Mouse (Mus musculus): ENCODE measurements around the gene Oas2. TPM values are rescaled to one million over a fixed set of nuclear protein-coding genes. Genes with fewer than 3 reads are reported as not detected.

Oas2 gene
- polyA plus RNA-seq, 1 experiment from 2014 or later, result 0.28 TPM

DNA sequence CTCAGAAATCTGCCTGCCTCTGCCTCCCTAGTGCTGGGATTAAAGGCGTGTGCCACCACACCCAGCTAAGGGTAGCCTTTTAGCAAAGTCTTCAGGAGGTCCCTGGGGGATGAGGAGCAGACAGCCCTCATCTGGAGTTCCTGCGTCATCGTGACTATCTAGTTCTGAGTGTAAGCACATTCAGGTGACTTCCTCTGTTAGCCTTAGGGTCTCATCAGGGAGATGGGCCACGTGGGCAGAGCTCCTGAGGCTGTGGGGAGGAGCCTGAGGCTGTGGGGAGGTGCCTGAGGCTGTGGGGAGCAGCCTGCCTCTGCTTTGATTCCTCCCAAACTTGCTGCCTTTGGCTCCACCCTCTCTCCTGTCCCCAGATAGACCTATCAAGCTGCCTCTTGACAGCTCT is 52.8 kb downstream of the Oas2 start:
- H3K27me3 ChIP-seq (ENCODE audit: insufficient read depth, low read length), result peaks cover 55% of the 10 kb centered on the region
- ATAC-seq (ENCODE audit: insufficient read depth), result no peak

DNA sequence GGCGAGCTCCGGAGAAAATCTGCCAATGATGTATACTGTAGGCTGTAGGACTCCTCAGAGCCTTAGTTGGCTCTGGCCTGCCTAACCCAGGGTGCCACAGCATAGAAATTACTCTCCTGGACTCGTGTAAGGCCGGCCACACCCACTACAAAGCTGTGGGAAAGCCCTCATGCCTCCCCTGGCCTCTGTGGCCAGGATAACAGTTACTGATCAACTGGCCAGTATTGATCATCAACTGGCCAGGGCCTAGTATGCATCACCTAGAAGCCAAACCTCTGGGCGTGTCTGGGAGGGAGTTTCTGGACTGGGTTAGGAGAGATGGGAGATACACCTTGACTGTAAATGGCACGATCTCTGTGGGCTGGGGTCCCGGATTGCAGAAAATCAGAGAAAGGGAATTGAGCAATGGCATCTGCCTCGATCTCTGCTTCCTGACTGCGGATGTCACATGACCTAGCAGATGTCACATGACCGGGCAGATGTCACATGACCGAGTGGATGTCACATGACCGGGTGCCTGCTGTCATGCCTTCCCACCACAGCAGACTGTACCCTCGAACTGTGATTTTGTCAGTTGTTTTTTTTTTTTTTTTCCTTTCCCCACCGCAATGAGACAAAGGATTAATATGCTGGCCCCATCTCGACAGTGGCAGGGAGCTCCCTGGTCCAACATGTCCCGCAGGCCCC is 53.5 kb downstream of the Oas2 start:
- Histone ChIP-seq H3K27me3 (ENCODE audit: insufficient read depth, low read length) (peaks cover 55% of the 10 kb centered on the region), H3K36me3 (ENCODE audit: insufficient read depth) (no peaks in the 10 kb centered on the region)
- 68% methylated on average over 16 of the region's 16 CpGs for WGBS

More for the DNA sequence above, 52.8 kb downstream of the Oas2 start:
- WGBS, result 60% methylated on average over 4 of the region's 4 CpGs
- no peak for TF ChIP-seq CTCF (IDR thresholded peaks at IDR 0.05; ENCODE audit: low read depth)
- Histone ChIP-seq H3K36me3 (ENCODE audit: insufficient read depth) (no peaks in the 10 kb centered on the region), H3K9me3 (ENCODE audit: low read depth, low read length) (no peaks in the 10 kb centered on the region), H3K4me2 (no peak overlapping the region), H3K4me3 (ENCODE audit: low read depth, low read length) (no peak overlapping the region), H3K27ac (ENCODE audit: low read depth) (no peak overlapping the region), H3K4me1 (ENCODE audit: insufficient read depth) (no peaks in the 10 kb centered on the region; the same call in 1 of the 2 replicates), H3K9ac (no peak overlapping the region)
- DNase-seq, result no peak

DNA sequence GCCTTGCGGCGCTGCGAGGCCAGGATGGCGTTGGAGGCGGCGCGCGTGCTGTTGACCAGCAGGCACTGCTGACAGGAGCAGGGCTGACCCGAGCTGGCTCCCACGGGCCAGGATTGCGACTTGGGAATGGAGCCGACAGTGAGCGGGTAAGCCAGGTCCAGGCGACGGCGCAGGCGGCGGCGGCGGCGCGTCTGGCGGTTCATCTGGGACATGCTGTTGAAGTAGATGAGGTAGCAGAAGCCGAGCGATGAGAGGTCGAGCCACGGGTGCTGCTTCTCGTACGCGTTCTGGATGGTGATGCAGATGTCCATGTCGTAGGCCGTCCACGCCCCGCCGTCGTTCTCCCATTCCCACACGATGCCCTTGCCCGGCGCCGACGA is 55.0 kb downstream of the Oas2 start:
- ATAC-seq (ENCODE audit: insufficient read depth), result no peak
- Histone ChIP-seq H3K27me3 (ENCODE audit: insufficient read depth, low read length) (peaks cover 56% of the 10 kb centered on the region), H3K27ac (ENCODE audit: low read depth) (no peak overlapping the region), H3K36me3 (ENCODE audit: insufficient read depth) (no peaks in the 10 kb centered on the region), H3K4me3 (ENCODE audit: low read depth, low read length) (peak overlapping the region; percentile 20), H3K9ac (no peak overlapping the region), H3K9me3 (ENCODE audit: low read depth, low read length) (no peaks in the 10 kb centered on the region), H3K4me2 (peak overlapping the region; percentile 45), H3K4me1 (ENCODE audit: insufficient read depth) (no peaks in the 10 kb centered on the region; the same call in 1 of the 2 replicates)
- no peak for TF ChIP-seq CTCF (IDR thresholded peaks at IDR 0.05; ENCODE audit: low read depth)
- no peak for DNase-seq
- WGBS, result 6% methylated on average over 41 of the region's 41 CpGs

More for the DNA sequence above, 53.5 kb downstream of the Oas2 start:
- Histone ChIP-seq H3K9ac (no peak overlapping the region), H3K27ac (ENCODE audit: low read depth) (no peak overlapping the region), H3K4me3 (ENCODE audit: low read depth, low read length) (no peak overlapping the region), H3K9me3 (ENCODE audit: low read depth, low read length) (no peaks in the 10 kb centered on the region), H3K4me1 (ENCODE audit: insufficient read depth) (no peaks in the 10 kb centered on the region; the same call in 1 of the 2 replicates), H3K4me2 (no peak overlapping the region)
- no peak for TF ChIP-seq CTCF (IDR thresholded peaks at IDR 0.05; ENCODE audit: low read depth)
- no peak; the same call in 1 of the 2 replicates for ATAC-seq (ENCODE audit: insufficient read depth)
- DNase-seq, result no peak

DNA sequence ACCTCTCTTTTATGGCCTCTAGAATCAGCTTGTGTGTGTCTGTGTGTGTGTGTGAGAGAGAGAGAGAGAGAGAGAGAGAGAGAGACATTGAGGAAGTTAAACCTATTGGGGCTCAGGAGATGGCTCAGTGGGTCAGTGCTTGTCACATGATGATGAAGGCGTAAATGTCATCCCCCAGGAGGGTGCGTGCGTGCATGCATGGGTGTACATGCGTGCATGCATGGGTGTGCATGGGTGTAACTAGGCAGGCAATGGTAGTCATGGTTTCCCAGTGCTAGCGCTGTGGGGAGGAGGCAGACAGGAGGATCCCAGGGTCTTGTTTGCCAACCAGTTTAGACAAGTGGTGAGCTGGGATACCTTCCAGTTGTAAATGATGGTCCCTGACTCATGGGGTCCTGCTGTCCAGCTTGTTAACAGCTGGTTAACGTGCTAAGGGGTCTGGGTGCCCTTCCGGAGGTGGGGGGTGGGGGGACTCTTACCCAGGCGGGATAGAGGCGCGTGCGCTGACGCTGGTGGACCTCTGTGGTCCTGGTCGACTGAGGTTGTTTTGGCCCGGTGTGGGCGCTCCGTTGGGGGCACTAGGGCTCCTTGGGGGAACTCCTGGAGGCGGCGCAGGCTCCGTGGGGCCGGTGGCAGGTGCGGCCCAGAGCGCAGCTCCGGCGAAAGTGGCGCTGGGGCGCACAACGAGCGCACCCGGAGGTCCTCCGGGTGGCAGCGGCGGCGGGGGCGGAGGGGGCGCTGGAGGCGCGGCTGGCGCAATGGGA is 55.5 kb downstream of the Oas2 start:
- Histone ChIP-seq H3K9ac (no peak overlapping the region), H3K9me3 (ENCODE audit: low read depth, low read length) (no peaks in the 10 kb centered on the region), H3K27ac (ENCODE audit: low read depth) (no peak overlapping the region), H3K27me3 (ENCODE audit: insufficient read depth, low read length) (peaks cover 56% of the 10 kb centered on the region), H3K4me2 (peak overlapping the region; percentile 45), H3K4me1 (ENCODE audit: insufficient read depth) (no peaks in the 10 kb centered on the region; the same call in 1 of the 2 replicates), H3K36me3 (ENCODE audit: insufficient read depth) (no peaks in the 10 kb centered on the region), H3K4me3 (ENCODE audit: low read depth, low read length) (peak overlapping the region; percentile 20)
- TF ChIP-seq CTCF (IDR thresholded peaks at IDR 0.05; ENCODE audit: low read depth), result no peak
- WGBS, result 13% methylated on average over 38 of the region's 38 CpGs
- no peak for ATAC-seq (ENCODE audit: insufficient read depth)
- no peak for DNase-seq

DNA sequence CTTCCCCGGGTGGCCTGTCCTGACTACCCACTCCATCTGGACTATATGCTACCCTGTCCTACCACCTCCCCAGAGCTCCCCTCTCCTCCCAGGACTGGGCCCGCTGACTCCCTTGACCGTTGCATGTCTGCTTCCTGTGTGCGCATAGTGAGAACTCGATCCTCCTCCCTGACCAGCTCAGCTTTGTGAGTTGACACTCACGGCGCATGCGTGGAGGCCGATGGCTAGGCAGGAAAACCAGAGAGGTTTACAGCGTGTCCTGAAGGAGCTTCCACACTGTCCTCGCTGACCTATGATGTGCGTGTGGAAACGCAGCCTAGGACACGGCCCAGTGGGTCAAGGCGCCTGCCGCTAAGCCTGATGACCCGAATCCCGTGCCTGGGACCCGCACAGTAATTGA is 57.6 kb downstream of the Oas2 start:
- H3K9me3 ChIP-seq (ENCODE audit: low read depth, low read length), result no peaks in the 10 kb centered on the region
- no peak overlapping the region for H3K4me2 ChIP-seq
- H3K9ac ChIP-seq, result no peak overlapping the region
- no peak overlapping the region for H3K4me3 ChIP-seq (ENCODE audit: low read depth, low read length)
- H3K4me1 ChIP-seq (ENCODE audit: insufficient read depth), result no peaks in the 10 kb centered on the region; the same call in 1 of the 2 replicates
- H3K27ac ChIP-seq (ENCODE audit: low read depth), result no peak overlapping the region
- ATAC-seq (ENCODE audit: insufficient read depth), result no peak
- H3K27me3 ChIP-seq (ENCODE audit: insufficient read depth, low read length), result peaks cover 48% of the 10 kb centered on the region
- 62% methylated on average over 19 of the region's 19 CpGs for WGBS
- DNase-seq, result no peak
- H3K36me3 ChIP-seq (ENCODE audit: insufficient read depth), result no peaks in the 10 kb centered on the region
- no peak for TF ChIP-seq CTCF (IDR thresholded peaks at IDR 0.05; ENCODE audit: low read depth)

DNA sequence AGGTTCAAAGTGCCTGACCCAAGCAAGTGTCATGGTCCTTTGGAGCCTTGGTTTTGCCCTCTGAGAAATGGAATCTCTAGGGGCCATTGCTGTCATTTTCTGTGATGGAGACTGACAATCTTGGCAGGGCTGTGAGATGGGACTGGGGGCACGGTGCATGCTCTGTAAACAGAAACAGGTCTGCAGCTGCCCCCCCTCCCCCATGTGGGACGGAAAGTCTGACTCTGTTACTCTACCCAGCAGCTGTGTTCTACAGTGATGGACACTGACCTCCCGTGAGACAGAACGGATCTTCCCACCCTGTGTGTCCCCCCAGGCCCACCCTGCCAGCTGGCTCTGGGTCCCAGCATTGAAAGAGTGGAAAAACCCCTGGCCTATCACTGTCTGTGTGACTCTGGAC is 59.2 kb downstream of the Oas2 start:
- peaks cover 34% of the 10 kb centered on the region for H3K27me3 ChIP-seq (ENCODE audit: insufficient read depth, low read length)
- WGBS, result 31% methylated on average over 4 of the region's 4 CpGs

DNA sequence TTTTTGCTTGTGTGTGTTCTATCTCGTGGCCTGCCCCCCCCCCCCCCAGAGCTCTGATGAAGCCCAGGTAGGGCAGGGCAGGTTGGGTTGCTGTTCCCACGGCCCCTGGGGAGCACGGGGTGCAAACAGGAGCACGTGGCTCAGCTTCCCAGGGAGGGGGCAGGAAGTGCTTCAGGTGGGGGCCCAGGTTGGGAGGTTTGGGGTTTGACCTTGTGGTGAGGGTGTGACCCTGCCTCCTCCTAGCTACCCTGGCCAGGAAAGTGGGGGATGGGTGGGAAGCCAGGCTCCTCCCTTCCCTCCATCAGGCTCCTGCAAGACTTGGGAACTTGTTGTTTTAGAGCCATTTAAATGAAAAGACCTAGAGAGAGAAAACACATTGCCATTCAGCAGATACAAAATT is 61.2 kb downstream of the Oas2 start:
- no peak for TF ChIP-seq CTCF (IDR thresholded peaks at IDR 0.05; ENCODE audit: low read depth)
- ATAC-seq (ENCODE audit: insufficient read depth) (no peak), DNase-seq (no peak)
- Histone ChIP-seq H3K9ac (no peak overlapping the region), H3K4me2 (no peak overlapping the region), H3K27ac (ENCODE audit: low read depth) (no peak overlapping the region), H3K9me3 (ENCODE audit: low read depth, low read length) (no peaks in the 10 kb centered on the region), H3K27me3 (ENCODE audit: insufficient read depth, low read length) (peaks cover 20% of the 10 kb centered on the region), H3K4me1 (ENCODE audit: insufficient read depth) (no peaks in the 10 kb centered on the region), H3K36me3 (ENCODE audit: insufficient read depth) (no peaks in the 10 kb centered on the region), H3K4me3 (ENCODE audit: low read depth, low read length) (no peak overlapping the region)
- WGBS, result 28% methylated on average over 4 of the region's 4 CpGs

More for the DNA sequence above, 59.2 kb downstream of the Oas2 start:
- ATAC-seq (ENCODE audit: insufficient read depth) (no peak), DNase-seq (no peak)
- Histone ChIP-seq H3K27ac (ENCODE audit: low read depth) (no peak overlapping the region), H3K9ac (no peak overlapping the region), H3K36me3 (ENCODE audit: insufficient read depth) (no peaks in the 10 kb centered on the region), H3K4me3 (ENCODE audit: low read depth, low read length) (no peak overlapping the region), H3K9me3 (ENCODE audit: low read depth, low read length) (no peaks in the 10 kb centered on the region), H3K4me1 (ENCODE audit: insufficient read depth) (no peaks in the 10 kb centered on the region; the same call in 1 of the 2 replicates), H3K4me2 (no peak overlapping the region)
- no peak for TF ChIP-seq CTCF (IDR thresholded peaks at IDR 0.05; ENCODE audit: low read depth)
